Mouse (Mus musculus): ENCODE results near the gene Fam32a. TPM values are rescaled to one million over a fixed set of nuclear protein-coding genes. Genes with fewer than 3 reads are reported as not detected.

Fam32a gene
- polyA plus RNA-seq, 1 experiment from 2014 or later = 73.1 TPM

- ATAC-seq (ENCODE audit: low FRiP score) (no peak), DNase-seq (ENCODE audit: low spot score, missing footprints) (no peak)
- no peak overlapping the region for H3K27ac ChIP-seq (ENCODE audit: low read depth, low read length)
- no peak overlapping the region for H3K4me3 ChIP-seq (ENCODE audit: low read depth, low read length)
- no peaks in the 10 kb centered on the region for H3K27me3 ChIP-seq (ENCODE audit: control insufficient read depth, insufficient read depth, low read length)
- H3K9ac ChIP-seq (ENCODE audit: low read length) = no peak overlapping the region
- H3K4me2 ChIP-seq = no peak overlapping the region
- no peaks in the 10 kb centered on the region for H3K36me3 ChIP-seq (ENCODE audit: control insufficient read depth, insufficient read depth, low read length)
- H3K4me1 ChIP-seq (ENCODE audit: control insufficient read depth, insufficient read depth, low read length) = no peaks in the 10 kb centered on the region
- 91% methylated on average over 15 of the region's 15 CpGs for WGBS
- no peaks in the 10 kb centered on the region for H3K9me3 ChIP-seq (ENCODE audit: control insufficient read depth, low read length)
These were observed 48.8 kb downstream of the Fam32a start for GRCm38 (mm10) chr8:72268356-72268755.

DNA sequence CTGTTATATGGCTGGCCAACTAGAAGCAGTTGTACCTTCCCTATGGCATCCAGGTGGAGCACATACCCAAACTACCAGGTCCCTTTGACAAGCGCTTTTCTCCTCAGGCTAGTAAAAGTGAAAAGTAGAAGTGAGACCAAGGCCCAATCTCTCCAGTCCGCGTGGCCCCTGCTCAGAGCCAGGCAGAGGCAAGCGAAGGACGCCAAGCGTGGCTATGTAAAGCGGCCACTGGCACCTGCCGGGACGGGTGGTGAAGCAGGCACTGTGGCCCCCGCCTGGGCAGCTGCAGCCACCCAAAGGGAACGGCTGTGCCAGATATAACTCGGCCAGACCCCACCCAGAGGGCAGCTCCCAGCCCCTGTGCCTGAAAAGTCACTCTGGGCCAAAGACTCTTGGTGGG is 51.1 kb downstream of the Fam32a start:
- Histone ChIP-seq H3K4me3 (ENCODE audit: low read depth, low read length) (no peak overlapping the region), H3K4me1 (ENCODE audit: control insufficient read depth, insufficient read depth, low read length) (no peaks in the 10 kb centered on the region), H3K4me2 (no peak overlapping the region), H3K27ac (ENCODE audit: low read depth, low read length) (no peak overlapping the region), H3K9me3 (ENCODE audit: control insufficient read depth, low read length) (no peaks in the 10 kb centered on the region), H3K9ac (ENCODE audit: low read length) (no peak overlapping the region), H3K36me3 (ENCODE audit: control insufficient read depth, insufficient read depth, low read length) (no peaks in the 10 kb centered on the region), H3K27me3 (ENCODE audit: control insufficient read depth, insufficient read depth, low read length) (no peaks in the 10 kb centered on the region)
- no peak for ATAC-seq (ENCODE audit: low FRiP score)
- DNase-seq (ENCODE audit: low spot score, missing footprints) = no peak
- 88% methylated on average over 12 of the region's 12 CpGs for WGBS

DNA sequence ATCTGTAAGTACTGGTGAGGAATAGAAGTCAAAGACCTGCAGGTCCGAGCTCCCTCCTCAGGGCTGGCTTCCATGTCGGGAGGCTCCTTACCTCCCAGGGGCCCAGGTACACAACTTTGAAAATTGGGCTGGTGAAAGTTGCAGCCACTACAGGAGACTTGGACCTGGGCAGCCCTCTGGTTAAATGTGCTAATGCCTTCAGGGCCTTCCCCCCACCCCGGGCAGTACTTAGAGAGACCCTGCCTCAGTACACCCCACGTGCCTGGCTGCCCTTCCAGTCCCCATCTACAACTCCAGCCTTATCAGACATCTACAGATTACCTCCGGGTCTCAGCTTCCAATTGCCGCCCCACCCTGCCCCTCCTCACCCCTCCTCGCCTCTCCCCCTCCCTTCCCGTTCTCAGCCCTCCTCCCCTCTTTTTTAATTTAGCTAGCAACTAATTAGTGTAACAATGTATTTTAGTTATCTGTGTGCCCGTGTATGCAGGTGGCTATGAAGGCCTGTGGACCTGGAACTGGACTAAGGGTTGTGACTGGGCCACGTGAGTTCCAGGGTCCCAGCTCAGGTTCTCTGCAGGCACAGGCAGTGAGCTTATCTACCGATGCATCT is 51.6 kb downstream of the Fam32a start:
- WGBS = 74% methylated on average over 11 of the region's 11 CpGs
- DNase-seq (ENCODE audit: low spot score, missing footprints) (no peak), ATAC-seq (ENCODE audit: low FRiP score) (no peak)
- Histone ChIP-seq H3K9ac (ENCODE audit: low read length) (no peak overlapping the region), H3K4me2 (no peak overlapping the region), H3K27ac (ENCODE audit: low read depth, low read length) (no peak overlapping the region), H3K9me3 (ENCODE audit: control insufficient read depth, low read length) (no peaks in the 10 kb centered on the region), H3K4me3 (ENCODE audit: low read depth, low read length) (no peak overlapping the region), H3K4me1 (ENCODE audit: control insufficient read depth, insufficient read depth, low read length) (no peaks in the 10 kb centered on the region), H3K36me3 (ENCODE audit: control insufficient read depth, insufficient read depth, low read length) (no peaks in the 10 kb centered on the region), H3K27me3 (ENCODE audit: control insufficient read depth, insufficient read depth, low read length) (no peaks in the 10 kb centered on the region)

DNA sequence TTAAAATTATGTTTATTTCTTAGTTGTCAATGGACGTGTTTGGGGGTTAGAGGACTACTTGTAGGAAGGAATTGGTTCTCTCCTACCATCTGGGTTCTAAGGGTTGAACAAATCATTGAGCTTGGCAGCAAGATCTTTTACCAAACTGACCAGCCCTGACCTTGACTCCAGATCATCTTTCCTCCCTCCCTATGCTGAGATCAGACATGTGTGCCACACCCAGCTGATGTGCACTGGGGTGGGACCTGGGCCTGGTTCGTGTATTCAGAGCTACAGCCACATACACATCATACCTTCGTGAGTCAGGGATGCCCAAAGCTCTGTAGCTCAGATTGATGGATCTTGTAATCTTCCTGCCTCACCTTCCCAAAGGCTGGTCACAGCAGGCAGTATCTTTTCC is 52.2 kb downstream of the Fam32a start:
- H3K36me3 ChIP-seq (ENCODE audit: control insufficient read depth, insufficient read depth, low read length) = no peaks in the 10 kb centered on the region
- no peak for DNase-seq (ENCODE audit: low spot score, missing footprints)
- H3K27me3 ChIP-seq (ENCODE audit: control insufficient read depth, insufficient read depth, low read length) = no peaks in the 10 kb centered on the region
- no peak overlapping the region for H3K27ac ChIP-seq (ENCODE audit: low read depth, low read length)
- H3K4me3 ChIP-seq (ENCODE audit: low read depth, low read length) = no peak overlapping the region
- no peak for ATAC-seq (ENCODE audit: low FRiP score)
- no peaks in the 10 kb centered on the region for H3K4me1 ChIP-seq (ENCODE audit: control insufficient read depth, insufficient read depth, low read length)
- H3K4me2 ChIP-seq = no peak overlapping the region
- H3K9me3 ChIP-seq (ENCODE audit: control insufficient read depth, low read length) = no peaks in the 10 kb centered on the region
- H3K9ac ChIP-seq (ENCODE audit: low read length) = no peak overlapping the region
- 75% methylated on average over 3 of the region's 3 CpGs for WGBS

DNA sequence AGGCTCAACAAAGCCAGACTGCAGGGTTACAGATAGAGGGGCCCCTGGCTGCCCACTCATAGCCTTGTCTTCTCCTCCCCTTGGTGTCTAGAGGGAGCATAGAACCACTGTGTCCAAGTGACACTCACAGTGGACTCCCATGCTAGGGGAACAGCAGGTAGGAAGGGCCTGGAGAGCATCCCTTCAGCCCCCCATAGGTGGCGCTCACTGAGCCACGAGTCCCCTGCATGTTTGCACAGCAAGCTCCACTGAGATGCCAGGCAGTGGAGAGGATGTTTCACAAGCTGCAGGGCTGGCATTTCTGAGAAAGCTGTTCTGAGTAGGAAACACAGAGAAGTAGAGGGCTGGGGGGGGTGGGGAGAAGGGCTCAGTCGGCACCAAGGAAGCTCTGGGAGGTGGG is 52.8 kb downstream of the Fam32a start:
- no peak overlapping the region for H3K27ac ChIP-seq (ENCODE audit: low read depth, low read length)
- no peaks in the 10 kb centered on the region for H3K4me1 ChIP-seq (ENCODE audit: control insufficient read depth, insufficient read depth, low read length)
- no peak overlapping the region for H3K9ac ChIP-seq (ENCODE audit: low read length)
- no peak overlapping the region for H3K4me2 ChIP-seq
- no peak overlapping the region for H3K4me3 ChIP-seq (ENCODE audit: low read depth, low read length)
- WGBS = 22% methylated on average over 3 of the region's 3 CpGs
- no peaks in the 10 kb centered on the region for H3K9me3 ChIP-seq (ENCODE audit: control insufficient read depth, low read length)
- no peaks in the 10 kb centered on the region for H3K36me3 ChIP-seq (ENCODE audit: control insufficient read depth, insufficient read depth, low read length)
- peak; percentile 90 for DNase-seq (ENCODE audit: low spot score, missing footprints)
- H3K27me3 ChIP-seq (ENCODE audit: control insufficient read depth, insufficient read depth, low read length) = no peaks in the 10 kb centered on the region
- 0 out of 2 replicates have a peak, but pooled peaks have one; percentile 9 for ATAC-seq (ENCODE audit: low FRiP score)

DNA sequence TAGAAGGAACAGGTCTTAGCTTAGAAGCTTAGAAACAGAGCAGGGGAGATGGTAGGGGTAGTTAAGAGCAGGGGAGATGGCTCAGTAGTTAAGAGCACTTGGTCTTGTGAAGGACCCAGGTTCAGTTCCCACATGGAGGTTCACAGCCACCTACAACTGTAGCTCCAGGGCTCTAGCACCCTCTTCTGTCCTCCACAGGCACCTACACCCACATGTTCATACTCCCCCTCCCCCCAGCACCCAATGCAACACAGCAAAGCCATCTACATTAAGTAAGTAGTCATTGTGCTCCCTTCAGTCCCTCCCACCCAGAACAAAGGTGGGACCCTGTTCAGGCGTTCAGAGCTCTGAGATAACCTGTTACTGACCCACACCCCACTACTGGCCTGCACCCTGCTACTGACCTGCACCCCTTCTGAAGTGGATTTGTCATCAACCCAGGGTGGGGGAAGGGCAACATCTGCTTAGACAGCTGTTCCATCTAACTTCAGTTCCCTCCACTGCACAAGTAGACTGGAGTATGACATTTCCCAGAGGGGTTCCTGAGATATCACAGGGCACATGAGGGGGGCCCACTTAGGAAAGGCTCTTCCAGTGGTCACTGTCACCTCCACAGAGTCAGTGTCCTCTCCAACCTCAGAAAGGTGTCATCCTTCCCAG is 53.7 kb downstream of the Fam32a start:
- H3K27ac ChIP-seq (ENCODE audit: low read depth, low read length) = no peak overlapping the region
- no peak overlapping the region for H3K4me3 ChIP-seq (ENCODE audit: low read depth, low read length)
- no peak for DNase-seq (ENCODE audit: low spot score, missing footprints)
- no peaks in the 10 kb centered on the region for H3K4me1 ChIP-seq (ENCODE audit: control insufficient read depth, insufficient read depth, low read length)
- no peaks in the 10 kb centered on the region for H3K27me3 ChIP-seq (ENCODE audit: control insufficient read depth, insufficient read depth, low read length)
- H3K9ac ChIP-seq (ENCODE audit: low read length) = no peak overlapping the region
- H3K9me3 ChIP-seq (ENCODE audit: control insufficient read depth, low read length) = no peaks in the 10 kb centered on the region
- H3K36me3 ChIP-seq (ENCODE audit: control insufficient read depth, insufficient read depth, low read length) = no peaks in the 10 kb centered on the region
- 71% methylated on average over 1 of the region's 1 CpGs for WGBS
- H3K4me2 ChIP-seq = no peak overlapping the region
- ATAC-seq (ENCODE audit: low FRiP score) = no peak

GRCm38 (mm10) chr8:72273807-72274206 is 54.3 kb downstream of the Fam32a start:
- WGBS = 79% methylated on average over 5 of the region's 5 CpGs
- Histone ChIP-seq H3K36me3 (ENCODE audit: control insufficient read depth, insufficient read depth, low read length) (no peaks in the 10 kb centered on the region), H3K4me2 (no peak overlapping the region), H3K27me3 (ENCODE audit: control insufficient read depth, insufficient read depth, low read length) (no peaks in the 10 kb centered on the region), H3K4me3 (ENCODE audit: low read depth, low read length) (no peak overlapping the region), H3K4me1 (ENCODE audit: control insufficient read depth, insufficient read depth, low read length) (no peaks in the 10 kb centered on the region), H3K9me3 (ENCODE audit: control insufficient read depth, low read length) (no peaks in the 10 kb centered on the region), H3K9ac (ENCODE audit: low read length) (no peak overlapping the region), H3K27ac (ENCODE audit: low read depth, low read length) (no peak overlapping the region)
- DNase-seq (ENCODE audit: low spot score, missing footprints) = no peak
- no peak for ATAC-seq (ENCODE audit: low FRiP score)

Other genes starting within 250 kb of the Fam32a start
- 0.22 and 0.41 TPM in 2 replicates for gene Cyp4f18, start 210.1 kb upstream of the Fam32a start, polyA plus RNA-seq (2014; fragmentation: Nextera tagmentation; extraction: Ambion mirVana)
- gene Olfr372, start 178.5 kb upstream of the Fam32a start, polyA plus RNA-seq (2014; fragmentation: Nextera tagmentation; extraction: Ambion mirVana) = not detected in 2 replicates
- not detected in 2 replicates for gene Olfr373, start 136.6 kb upstream of the Fam32a start, polyA plus RNA-seq (2014; fragmentation: Nextera tagmentation; extraction: Ambion mirVana)
- not detected in 2 replicates for gene Olfr374, start 112.7 kb upstream of the Fam32a start, polyA plus RNA-seq (2014; fragmentation: Nextera tagmentation; extraction: Ambion mirVana)
- gene Tpm4, start 84.8 kb upstream of the Fam32a start, polyA plus RNA-seq (2014; fragmentation: Nextera tagmentation; extraction: Ambion mirVana) = 548 and 589 TPM in 2 replicates
- 103 and 107 TPM in 2 replicates for gene Rab8a, start 58.5 kb upstream of the Fam32a start, polyA plus RNA-seq (2014; fragmentation: Nextera tagmentation; extraction: Ambion mirVana)
- not detected in 2 replicates for gene Hsh2d, start 30.1 kb upstream of the Fam32a start, polyA plus RNA-seq (2014; fragmentation: Nextera tagmentation; extraction: Ambion mirVana)
- not detected in 2 replicates for gene Cib3, start 6.9 kb upstream of the Fam32a start, polyA plus RNA-seq (2014; fragmentation: Nextera tagmentation; extraction: Ambion mirVana)
- gene Gm11034, start 6.1 kb upstream of the Fam32a start, polyA plus RNA-seq (2014; fragmentation: Nextera tagmentation; extraction: Ambion mirVana) = not detected in 2 replicates
- gene Ap1m1, start 20.3 kb downstream of the Fam32a start, polyA plus RNA-seq (2014; fragmentation: Nextera tagmentation; extraction: Ambion mirVana) = 170 and 173 TPM in 2 replicates
- gene Gm10282, start 85.5 kb downstream of the Fam32a start, polyA plus RNA-seq (2014; fragmentation: Nextera tagmentation; extraction: Ambion mirVana) = 39.3 and 42.3 TPM in 2 replicates
- gene Klf2, start 99.3 kb downstream of the Fam32a start, polyA plus RNA-seq (2014; fragmentation: Nextera tagmentation; extraction: Ambion mirVana) = 5.0 and 6.5 TPM in 2 replicates
- 67.6 and 71.3 TPM in 2 replicates for gene Eps15l1, start 201.7 kb downstream of the Fam32a start, polyA plus RNA-seq (2014; fragmentation: Nextera tagmentation; extraction: Ambion mirVana)
- 0.71 and 0.76 TPM in 2 replicates for gene Calr3, start 224.1 kb downstream of the Fam32a start, polyA plus RNA-seq (2014; fragmentation: Nextera tagmentation; extraction: Ambion mirVana)
- gene 1700030K09Rik, start 224.2 kb downstream of the Fam32a start, polyA plus RNA-seq (2014; fragmentation: Nextera tagmentation; extraction: Ambion mirVana) = 11.6 and 13.5 TPM in 2 replicates